Mouse (Mus musculus) forebrain, embryonic 12.5 days (tissue): ENCODE measurements around the gene Olfr1215. TPM values are rescaled to one million over a fixed set of nuclear protein-coding genes. Genes with fewer than 3 reads are reported as not detected.
"Not testable (repeated sequence)": the region's sequence is repeated elsewhere in the genome, so short reads cannot be mapped to it uniquely, and the experiment has no call there.

ENCODE experiments used
- ATAC-seq: fragments of 200-750 bp; cut with Nextera tagmentation; 2 replicates; pipeline ENCODE4 v1.8.0; 2017; ENCODE audit warnings: moderate TSS enrichment; ENCODE audit not compliant: low FRiP score
- H3K27ac ChIP-seq: fragments of 300-500 bp; sonication (generic); 2 replicates; pipeline ENCODE4 v1.5.1; 2016; ENCODE audit warnings: mild to moderate bottlenecking
- H3K27me3 ChIP-seq: fragments of 300-500 bp; sonication (generic); 2 replicates; pipeline ENCODE4 v1.6.1; 2016; ENCODE audit warnings: mild to moderate bottlenecking
- H3K36me3 ChIP-seq: fragments of 300-500 bp; sonication (generic); replicated peaks from 2 replicates; pipeline ENCODE4 v1.6.1; 2016; ENCODE audit warnings: mild to moderate bottlenecking
- H3K4me1 ChIP-seq: fragments of 300-500 bp; sonication (generic); 2 replicates; pipeline ENCODE4 v1.6.1; 2016
- H3K4me2 ChIP-seq: fragments of 300-500 bp; sonication (generic); 2 replicates; pipeline ENCODE4 v1.6.1; 2016; ENCODE audit warnings: mild to moderate bottlenecking, moderate library complexity
- H3K4me3 ChIP-seq: fragments of 300-500 bp; sonication (generic); replicated peaks from 2 replicates; pipeline ENCODE4 v1.5.1; 2016; ENCODE audit warnings: mild to moderate bottlenecking
- H3K9ac ChIP-seq: fragments of 300-500 bp; sonication (generic); 2 replicates; pipeline ENCODE4 v1.6.1; 2016; ENCODE audit warnings: mild to moderate bottlenecking
- H3K9me3 ChIP-seq: fragments of 300-500 bp; sonication (generic); 2 replicates; pipeline ENCODE4 v1.6.1; 2016
- WGBS: fragments of 180-500 bp; shearing (Covaris S2); methylation state at CpG from one replicate; pipeline ENCODE4 v1.1.7; 2016; 5-methylcytosine and 5-hydroxymethylcytosine counted together
- polyA plus RNA-seq: library from polyadenylated mRNA; unstranded; fragments of >200 nt; fragmentation: Nextera tagmentation; extraction: Ambion mirVana; gene quantifications from 2 replicates; pipeline ENCODE4 v1.2.1, GENCODE M21; 2016

The Olfr1215 gene
- polyA plus RNA-seq = not detected in 2 replicates

DNA sequence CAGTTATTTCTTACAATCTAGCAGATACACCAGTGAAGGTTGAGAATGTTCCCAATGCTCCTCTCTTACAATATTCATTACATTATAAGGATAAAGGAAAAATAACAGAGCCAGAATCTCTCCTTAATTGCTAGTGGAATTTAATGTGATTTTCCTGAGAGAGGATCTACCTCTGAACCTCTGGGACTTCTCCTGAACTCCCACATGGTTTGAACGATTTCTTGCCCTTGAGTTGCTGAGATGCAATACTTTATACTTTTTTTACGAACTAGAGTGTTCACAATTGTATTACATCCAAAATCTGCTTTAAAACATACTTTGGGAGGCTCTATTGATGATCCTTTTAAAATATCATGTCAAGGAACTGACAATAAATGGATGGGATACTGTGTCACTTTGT lies at the start of gene Olfr1215:
TSS of gene Olfr1215 (minus strand) at position 101 of the 400 bp plus-strand sequence.
- WGBS = 77% methylated on average over 2 of the region's 2 CpGs

DNA sequence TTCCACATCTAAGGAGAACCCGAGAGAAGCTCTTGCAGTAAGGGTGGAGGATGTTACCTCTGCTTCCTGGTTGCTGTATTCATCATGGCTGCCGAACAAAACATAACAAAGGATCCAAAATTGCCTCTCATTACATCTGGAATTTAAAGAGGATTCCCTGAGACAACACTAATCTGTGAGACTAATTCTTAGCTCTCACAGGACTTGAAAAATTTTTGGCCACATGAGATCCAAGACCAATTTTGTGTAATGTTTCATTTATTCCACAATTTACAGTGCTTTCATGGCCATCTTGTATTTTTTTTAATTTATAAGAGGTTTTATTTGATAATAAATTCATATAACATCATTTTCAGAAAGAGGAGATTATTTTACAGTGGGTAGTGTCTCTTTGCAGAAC lies 25.2 kb upstream of the Olfr1215 start, which contains the start of gene Olfr1217:
TSS of gene Olfr1217 (minus strand) at position 101 of the 400 bp plus-strand sequence.
- Histone ChIP-seq H3K27ac (no peak within 1 kb of the TSS), H3K9ac (no peak within 1 kb of the TSS), H3K36me3 (no peaks in the 10 kb centered on the region), H3K9me3 (no peaks in the 10 kb centered on the region), H3K27me3 (no peaks in the 10 kb centered on the region), H3K4me1 (no peaks in the 10 kb centered on the region), H3K4me2 (no peak within 1 kb of the TSS), H3K4me3 (no peak within 1 kb of the TSS)
- no peak for ATAC-seq
- WGBS = 81% methylated on average over 2 of the region's 2 CpGs

More for the DNA sequence above, at the start of gene Olfr1215:
- no peaks in the 10 kb centered on the region for H3K27me3 ChIP-seq
- H3K9me3 ChIP-seq = no peaks in the 10 kb centered on the region
- H3K4me1 ChIP-seq = no peaks in the 10 kb centered on the region
- H3K4me3 ChIP-seq = no peak within 1 kb of the TSS
- no peak for ATAC-seq
- H3K4me2 ChIP-seq = no peak within 1 kb of the TSS
- no peak within 1 kb of the TSS for H3K27ac ChIP-seq
- no peaks in the 10 kb centered on the region for H3K36me3 ChIP-seq
- no peak within 1 kb of the TSS for H3K9ac ChIP-seq

DNA sequence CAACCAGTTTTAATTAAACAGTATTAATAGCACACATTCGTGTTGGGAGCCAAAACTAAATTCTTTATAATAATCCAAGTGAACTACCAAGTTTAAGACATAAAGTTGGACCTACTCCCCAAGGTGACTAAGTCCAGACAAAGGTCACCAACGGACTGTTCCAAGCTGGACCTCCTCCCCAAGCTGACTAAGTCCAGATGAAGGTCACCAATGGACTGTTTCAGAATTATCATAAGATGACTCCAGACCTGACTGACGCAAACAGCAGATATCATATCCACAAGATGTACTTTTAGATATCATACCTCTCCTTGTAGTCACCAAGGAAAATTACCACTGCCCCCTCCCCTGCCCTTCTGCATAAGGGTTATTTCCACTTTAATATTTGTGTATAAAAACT lies 14.7 kb upstream of the Olfr1215 start:
- H3K9ac ChIP-seq, H3K36me3 ChIP-seq, H3K4me2 ChIP-seq, H3K9me3 ChIP-seq, H3K4me3 ChIP-seq, H3K27ac ChIP-seq, H3K27me3 ChIP-seq, ATAC-seq, H3K4me1 ChIP-seq: not testable (repeated sequence)
- 75% methylated on average over 3 of the region's 3 CpGs for WGBS

DNA sequence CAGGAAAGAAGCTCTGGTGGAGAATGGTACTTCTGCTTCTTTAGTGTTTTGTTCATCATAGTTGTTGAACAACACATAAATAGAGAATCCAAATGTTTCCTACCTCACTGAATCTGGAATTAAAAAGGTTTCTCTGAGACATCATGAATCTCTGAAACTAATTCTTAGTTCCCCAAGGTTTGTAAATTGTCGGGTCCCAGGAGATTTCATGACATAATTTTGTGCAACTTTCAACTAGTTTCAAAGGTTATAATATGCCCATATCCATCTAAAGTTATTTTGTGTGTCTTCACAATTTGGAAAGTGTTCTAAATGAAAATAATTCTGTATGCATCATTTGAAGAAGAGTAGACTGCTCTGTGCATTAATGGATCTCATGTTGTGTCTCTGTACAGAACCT lies 11.5 kb upstream of the Olfr1215 start, which contains the start of gene Olfr1216:
TSS of gene Olfr1216 (minus strand) at position 101 of the 400 bp plus-strand sequence.
- Histone ChIP-seq H3K27me3 (no peaks in the 10 kb centered on the region), H3K9me3 (no peaks in the 10 kb centered on the region), H3K4me1 (no peaks in the 10 kb centered on the region), H3K4me3 (no peak within 1 kb of the TSS), H3K27ac (no peak within 1 kb of the TSS), H3K36me3 (no peaks in the 10 kb centered on the region), H3K9ac (no peak within 1 kb of the TSS), H3K4me2 (no peak within 1 kb of the TSS)
- ATAC-seq = no peak
- WGBS = 77% methylated on average over 1 of the region's 1 CpGs

DNA sequence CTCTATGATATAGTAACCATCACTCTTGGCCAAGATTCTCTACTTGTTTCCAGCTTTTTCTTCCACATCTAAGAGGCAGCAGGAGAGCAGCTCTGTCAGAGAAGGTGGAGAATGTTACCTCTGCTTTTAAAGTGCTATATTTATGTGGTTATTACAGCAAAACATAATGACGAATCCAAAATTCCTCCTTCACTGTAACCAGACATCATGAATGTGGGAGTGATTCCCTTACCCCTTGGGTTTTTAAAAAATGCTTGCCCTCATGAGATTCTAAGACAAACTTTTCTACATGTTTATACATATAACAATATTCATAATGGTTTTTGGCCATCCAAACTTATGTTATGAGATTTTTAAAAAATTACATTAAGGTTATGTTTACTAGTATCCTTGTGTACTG lies 14.2 kb downstream of the Olfr1215 start, which contains the start of gene Olfr1214:
TSS of gene Olfr1214 (minus strand) at position 101 of the 400 bp plus-strand sequence.
- no peak within 1 kb of the TSS for H3K4me3 ChIP-seq
- WGBS = 88% methylated on average over 1 of the region's 1 CpGs

GRCm38 (mm10) chr2:88980181-88980580 lies 26.6 kb downstream of the Olfr1215 start, which contains the start of gene Gm13762:
Gene Gm13762, minus strand, starts transcription at chr2:88980281.
- no peak within 1 kb of the TSS for H3K4me3 ChIP-seq
- no peaks in the 10 kb centered on the region for H3K9me3 ChIP-seq
- no peak for ATAC-seq
- 90% methylated on average over 1 of the region's 1 CpGs for WGBS
- H3K9ac ChIP-seq = no peak within 1 kb of the TSS
- no peak within 1 kb of the TSS for H3K27ac ChIP-seq
- no peak within 1 kb of the TSS for H3K4me2 ChIP-seq
- no peaks in the 10 kb centered on the region for H3K36me3 ChIP-seq
- H3K27me3 ChIP-seq = no peaks in the 10 kb centered on the region
- no peaks in the 10 kb centered on the region for H3K4me1 ChIP-seq

More for the DNA sequence above, 14.2 kb downstream of the Olfr1215 start, which contains the start of gene Olfr1214:
- Histone ChIP-seq H3K9ac (no peak within 1 kb of the TSS), H3K4me2 (no peak within 1 kb of the TSS), H3K9me3 (no peaks in the 10 kb centered on the region), H3K27ac (no peak within 1 kb of the TSS), H3K4me1 (no peaks in the 10 kb centered on the region), H3K27me3 (no peaks in the 10 kb centered on the region), H3K36me3 (no peaks in the 10 kb centered on the region)
- ATAC-seq = no peak

GRCm38 (mm10) chr2:88953669-88954068 lies 53.1 kb downstream of the Olfr1215 start, which contains the start of gene Olfr1212:
Gene Olfr1212, plus strand, starts transcription at chr2:88953969.
- Histone ChIP-seq H3K9ac (no peak within 1 kb of the TSS), H3K27me3 (no peaks in the 10 kb centered on the region), H3K9me3 (no peaks in the 10 kb centered on the region), H3K4me2 (no peak within 1 kb of the TSS), H3K4me1 (no peaks in the 10 kb centered on the region), H3K4me3 (no peak within 1 kb of the TSS), H3K36me3 (no peaks in the 10 kb centered on the region), H3K27ac (no peak within 1 kb of the TSS)
- ATAC-seq = no peak

Other genes starting within 250 kb of the Olfr1215 start
- gene Olfr1199, start 246.5 kb downstream of the Olfr1215 start, polyA plus RNA-seq = not detected in 2 replicates
- not detected in 2 replicates for gene Olfr1200, start 236.5 kb downstream of the Olfr1215 start, polyA plus RNA-seq
- not detected in 2 replicates for gene Olfr1201, start 213.9 kb downstream of the Olfr1215 start, polyA plus RNA-seq
- not detected in 2 replicates for gene Olfr1202, start 192.5 kb downstream of the Olfr1215 start, polyA plus RNA-seq
- not detected in 2 replicates for gene Olfr1205, start 177.2 kb downstream of the Olfr1215 start, polyA plus RNA-seq
- not detected in 2 replicates for gene Olfr1204, start 157.7 kb downstream of the Olfr1215 start, polyA plus RNA-seq
- not detected in 2 replicates for gene Olfr1206, start 143.7 kb downstream of the Olfr1215 start, polyA plus RNA-seq
- gene Olfr1208, start 104.7 kb downstream of the Olfr1215 start, polyA plus RNA-seq = not detected in 2 replicates
- gene Olfr1209, start 91.8 kb downstream of the Olfr1215 start, polyA plus RNA-seq = not detected in 2 replicates
- gene Olfr1211, start 68.9 kb downstream of the Olfr1215 start, polyA plus RNA-seq = not detected in 2 replicates
- gene Olfr1212, start 53.0 kb downstream of the Olfr1215 start, polyA plus RNA-seq = not detected in 2 replicates
- gene Gm13762, start 26.7 kb downstream of the Olfr1215 start, polyA plus RNA-seq = not detected in 2 replicates
- not detected in 2 replicates for gene Olfr1214, start 14.3 kb downstream of the Olfr1215 start, polyA plus RNA-seq
- gene Olfr1216, start 11.4 kb upstream of the Olfr1215 start, polyA plus RNA-seq = not detected in 2 replicates
- not detected in 2 replicates for gene Olfr1217, start 25.1 kb upstream of the Olfr1215 start, polyA plus RNA-seq
- gene Olfr1218, start 54.2 kb upstream of the Olfr1215 start, polyA plus RNA-seq = not detected in 2 replicates
- not detected in 2 replicates for gene Olfr1219, start 76.5 kb upstream of the Olfr1215 start, polyA plus RNA-seq
- not detected in 2 replicates for gene Olfr1220, start 99.9 kb upstream of the Olfr1215 start, polyA plus RNA-seq
- gene Olfr1221, start 110.3 kb upstream of the Olfr1215 start, polyA plus RNA-seq = not detected in 2 replicates
- gene Olfr1222, start 126.1 kb upstream of the Olfr1215 start, polyA plus RNA-seq = not detected in 2 replicates
- gene Olfr1223, start 144.6 kb upstream of the Olfr1215 start, polyA plus RNA-seq = not detected in 2 replicates
- gene Olfr1224-ps1, start 157.1 kb upstream of the Olfr1215 start, polyA plus RNA-seq = not detected in 2 replicates
- gene Olfr1225, start 167.7 kb upstream of the Olfr1215 start, polyA plus RNA-seq = not detected in 2 replicates
- gene Olfr1226, start 193.1 kb upstream of the Olfr1215 start, polyA plus RNA-seq = not detected in 2 replicates
- not detected in 2 replicates for gene Olfr1228, start 247.1 kb upstream of the Olfr1215 start, polyA plus RNA-seq